Mouse (Mus musculus) stomach, embryonic 14.5 days (tissue): ENCODE measurements around the gene Coro6. TPM values are rescaled to one million over a fixed set of nuclear protein-coding genes. Genes with fewer than 3 reads are reported as not detected.

ENCODE experiments used
- ATAC-seq: fragments of 200-750 bp; cut with Nextera tagmentation; 2 replicates; pipeline ENCODE4 v1.8.0; 2017; ENCODE audit warnings: low read depth, moderate TSS enrichment; ENCODE audit not compliant: insufficient number of reproducible peaks, insufficient read depth, low FRiP score
- H3K27ac ChIP-seq: fragments of 300-500 bp; sonication (generic); 2 replicates; pipeline ENCODE4 v1.5.1; 2014; ENCODE audit warnings: mild to moderate bottlenecking, low read length, moderate library complexity, mixed read lengths
- H3K27me3 ChIP-seq: fragments of 300-500 bp; sonication (generic); 2 replicates; pipeline ENCODE4 v1.6.1; 2014; ENCODE audit warnings: low read length, control low read depth, mixed read lengths; ENCODE audit not compliant: control insufficient read depth, insufficient read depth
- H3K36me3 ChIP-seq: fragments of 300-500 bp; sonication (generic); 2 replicates; pipeline ENCODE4 v1.6.1; 2014; ENCODE audit warnings: mild to moderate bottlenecking, control low read depth, low read length, moderate library complexity, mixed read lengths; ENCODE audit not compliant: control insufficient read depth, insufficient read depth
- H3K4me1 ChIP-seq: fragments of 300-500 bp; sonication (generic); 2 replicates; pipeline ENCODE4 v1.6.1; 2014; ENCODE audit warnings: low read length, control low read depth, mixed read lengths; ENCODE audit not compliant: control insufficient read depth, insufficient read depth
- H3K4me2 ChIP-seq: fragments of 300-500 bp; sonication (generic); replicated peaks from 2 replicates; pipeline ENCODE4 v1.6.1; 2014; ENCODE audit warnings: low read depth, low read length, control low read depth
- H3K4me3 ChIP-seq: fragments of 300-500 bp; sonication (generic); 2 replicates; pipeline ENCODE4 v1.5.1; 2014; ENCODE audit warnings: low read depth, low read length, control low read depth
- H3K9ac ChIP-seq: fragments of 300-500 bp; sonication (generic); replicated peaks from 2 replicates; pipeline ENCODE4 v1.6.1; 2014; ENCODE audit warnings: low read depth, mild to moderate bottlenecking, control low read depth, low read length, moderate library complexity, mixed read lengths
- H3K9me3 ChIP-seq: fragments of 300-500 bp; sonication (generic); 2 replicates; pipeline ENCODE4 v1.6.1; 2016; ENCODE audit warnings: low read depth, low read length, control low read depth; ENCODE audit not compliant: control insufficient read depth
- WGBS: fragments of 180-500 bp; shearing (Covaris S2); extraction: QIAGEN DNeasy Blood & Tissue Kit; methylation state at CpG from one replicate; pipeline ENCODE4 v1.1.7; 2014; 5-methylcytosine and 5-hydroxymethylcytosine counted together
- polyA plus RNA-seq: library from polyadenylated mRNA; unstranded; fragments of >200 nt; fragmentation: Nextera tagmentation; extraction: Ambion mirVana; gene quantifications from 2 replicates; pipeline ENCODE4 v1.2.1, GENCODE M21; 2014

Gene Coro6
- polyA plus RNA-seq, 1 experiment from 2014 or later: 0.09 TPM

DNA sequence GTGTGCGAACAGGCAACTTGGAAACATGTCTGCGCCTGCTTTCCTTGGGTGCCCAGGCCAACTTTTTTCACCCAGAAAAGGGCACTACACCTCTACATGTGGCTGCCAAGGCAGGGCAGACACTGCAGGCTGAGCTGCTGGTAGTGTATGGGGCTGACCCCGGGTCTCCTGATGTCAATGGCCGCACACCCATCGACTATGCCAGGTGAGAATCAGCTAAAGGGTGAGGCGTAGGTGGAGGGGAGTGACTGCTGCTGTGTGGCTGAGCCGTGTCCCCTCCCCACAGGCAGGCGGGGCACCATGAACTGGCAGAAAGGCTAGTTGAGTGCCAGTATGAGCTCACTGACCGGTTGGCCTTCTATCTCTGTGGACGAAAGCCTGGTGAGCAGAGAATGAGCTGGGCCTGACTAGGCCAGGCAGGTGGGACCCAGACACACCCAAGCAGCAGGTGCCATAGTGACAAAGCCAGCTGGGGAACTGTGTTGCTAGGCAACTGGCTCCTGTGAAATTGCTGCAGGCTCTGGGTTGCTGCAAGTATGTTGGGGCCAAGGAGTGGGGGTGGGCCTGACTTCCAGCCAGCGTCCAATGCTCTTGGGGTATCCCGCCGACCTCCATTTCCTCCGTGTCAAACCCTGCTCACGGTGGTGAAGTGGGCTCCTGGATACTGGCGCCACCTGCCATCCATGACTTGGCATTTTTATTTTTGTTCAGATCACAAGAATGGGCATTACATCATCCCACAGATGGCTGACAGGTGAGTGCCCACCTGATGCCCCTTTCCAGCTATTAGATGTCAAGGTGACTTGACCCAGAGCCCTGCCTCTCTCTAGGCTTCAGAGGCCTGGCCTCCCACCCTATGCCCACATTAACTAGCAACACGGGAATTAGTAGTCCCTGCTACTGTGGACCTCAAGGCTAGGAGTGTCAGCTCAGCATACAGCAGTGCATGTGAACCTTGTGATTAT, 38.4 kb downstream of the Coro6 start:
- WGBS: 70% methylated on average over 17 of the region's 17 CpGs
- ATAC-seq: no peak; the same call in 1 of the 2 replicates

DNA sequence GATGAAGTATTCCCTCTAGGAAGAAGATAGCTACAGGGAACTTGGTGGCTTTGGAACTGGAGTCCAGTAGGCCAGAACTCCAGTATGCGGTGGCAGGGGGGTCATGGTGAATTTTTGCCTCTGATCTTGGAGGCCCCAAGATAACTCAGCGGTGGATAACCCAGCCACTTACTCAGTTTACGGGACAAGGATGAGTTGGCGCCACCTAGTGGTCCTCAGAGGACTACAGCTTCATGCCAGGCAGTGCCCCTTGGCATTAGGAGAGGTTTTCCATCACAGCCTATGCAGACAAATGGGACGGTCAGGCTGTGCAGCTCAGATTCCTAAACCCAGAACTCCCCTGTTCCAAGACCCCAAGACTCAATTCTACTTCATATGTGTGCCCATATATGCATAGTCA, 39.2 kb downstream of the Coro6 start:
- H3K36me3 ChIP-seq: peaks cover 56% of the 10 kb centered on the region
- H3K27me3 ChIP-seq: no peaks in the 10 kb centered on the region
- H3K9ac ChIP-seq: no peak overlapping the region
- WGBS: 26% methylated on average over 5 of the region's 5 CpGs
- H3K4me3 ChIP-seq: no peak overlapping the region
- no peak overlapping the region for H3K27ac ChIP-seq
- no peaks in the 10 kb centered on the region for H3K9me3 ChIP-seq
- no peak for ATAC-seq
- H3K4me1 ChIP-seq: peaks cover 12% of the 10 kb centered on the region
- no peak overlapping the region for H3K4me2 ChIP-seq

More for the DNA sequence above, 38.4 kb downstream of the Coro6 start:
- no peak overlapping the region for H3K4me2 ChIP-seq
- no peaks in the 10 kb centered on the region for H3K9me3 ChIP-seq
- no peak overlapping the region for H3K4me3 ChIP-seq
- no peak overlapping the region for H3K9ac ChIP-seq
- H3K36me3 ChIP-seq: peaks cover 50% of the 10 kb centered on the region
- H3K27ac ChIP-seq: no peak overlapping the region
- H3K27me3 ChIP-seq: no peaks in the 10 kb centered on the region
- peaks cover 16% of the 10 kb centered on the region for H3K4me1 ChIP-seq

DNA sequence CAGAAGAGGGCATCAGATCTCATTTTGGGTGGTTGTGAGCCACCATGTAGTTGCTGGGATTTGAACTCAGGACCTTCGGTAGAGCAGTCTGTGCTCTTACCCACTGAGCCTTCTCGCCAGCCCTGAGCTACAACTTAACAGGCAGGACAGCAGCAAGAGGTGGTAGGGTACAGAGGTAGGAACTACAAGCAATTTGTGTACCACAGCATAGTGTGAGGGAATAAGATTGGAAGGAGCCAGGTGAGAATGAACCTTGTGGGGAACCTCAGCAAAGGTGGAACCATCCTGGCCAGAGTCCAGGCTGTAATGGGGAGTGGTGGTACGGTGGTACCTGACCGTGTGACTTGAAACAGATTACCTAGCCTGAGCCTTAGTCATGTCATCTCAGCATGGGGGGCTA, 39.8 kb downstream of the Coro6 start:
- WGBS: 93% methylated on average over 4 of the region's 4 CpGs

DNA sequence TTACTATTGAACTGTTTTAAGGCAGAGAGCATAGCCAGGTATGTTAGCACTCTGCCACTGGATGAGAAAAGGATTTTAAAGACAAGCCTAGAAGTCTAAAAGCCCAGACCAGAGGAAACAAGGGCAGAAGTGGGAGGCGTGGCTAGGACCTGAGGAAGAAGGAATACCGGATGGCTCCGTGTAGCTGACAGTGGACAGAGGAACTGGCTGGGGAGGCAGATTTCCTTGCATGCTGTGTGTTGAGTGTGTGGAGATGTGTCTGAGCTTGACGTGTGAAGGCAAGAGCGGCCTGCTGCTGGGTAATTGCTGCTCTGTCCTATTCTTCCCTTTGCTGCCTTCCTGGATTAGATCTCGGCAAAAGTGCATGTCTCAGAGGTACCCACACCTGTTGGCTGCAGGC, 40.3 kb downstream of the Coro6 start:
- Histone ChIP-seq H3K4me2 (no peak overlapping the region), H3K27ac (no peak overlapping the region), H3K27me3 (no peaks in the 10 kb centered on the region), H3K4me3 (no peak overlapping the region), H3K9me3 (no peaks in the 10 kb centered on the region), H3K36me3 (peaks cover 66% of the 10 kb centered on the region), H3K4me1 (peaks cover 5% of the 10 kb centered on the region), H3K9ac (no peak overlapping the region)
- ATAC-seq: no peak
- 76% methylated on average over 6 of the region's 6 CpGs for WGBS

More for the DNA sequence above, 39.8 kb downstream of the Coro6 start:
- Histone ChIP-seq H3K27me3 (no peaks in the 10 kb centered on the region), H3K4me1 (peaks cover 9% of the 10 kb centered on the region), H3K4me2 (no peak overlapping the region), H3K9ac (no peak overlapping the region), H3K4me3 (no peak overlapping the region), H3K36me3 (peaks cover 62% of the 10 kb centered on the region), H3K27ac (no peak overlapping the region), H3K9me3 (no peaks in the 10 kb centered on the region)
- no peak for ATAC-seq

DNA sequence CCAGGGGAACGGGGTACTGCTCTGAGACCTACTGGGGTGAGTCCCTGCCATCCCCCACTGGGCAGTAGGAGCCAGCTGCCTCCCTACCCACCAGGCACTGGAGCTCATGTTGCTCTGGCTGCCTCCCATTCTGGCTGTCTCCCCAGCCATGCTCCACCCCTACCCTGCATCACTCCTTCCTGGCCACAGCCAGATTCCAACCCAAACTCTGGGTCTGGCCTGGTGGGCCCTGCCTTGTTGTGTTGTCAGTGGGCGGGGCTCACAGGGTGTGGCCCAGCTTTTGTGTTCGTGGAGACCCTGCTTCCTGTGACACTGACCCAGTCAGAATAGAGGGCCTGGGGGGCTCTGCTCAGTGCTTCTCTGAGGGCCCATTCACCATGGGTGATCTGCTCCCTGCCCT, 41.3 kb downstream of the Coro6 start:
- no peaks in the 10 kb centered on the region for H3K27me3 ChIP-seq
- no peak overlapping the region for H3K9ac ChIP-seq
- no peak for ATAC-seq
- no peak overlapping the region for H3K4me3 ChIP-seq
- H3K4me1 ChIP-seq: peaks cover 4% of the 10 kb centered on the region; the same call in 1 of the 2 replicates
- H3K27ac ChIP-seq: no peak overlapping the region
- peaks cover 70% of the 10 kb centered on the region for H3K36me3 ChIP-seq
- no peak overlapping the region for H3K4me2 ChIP-seq
- no peaks in the 10 kb centered on the region for H3K9me3 ChIP-seq
- 62% methylated on average over 3 of the region's 3 CpGs for WGBS

DNA sequence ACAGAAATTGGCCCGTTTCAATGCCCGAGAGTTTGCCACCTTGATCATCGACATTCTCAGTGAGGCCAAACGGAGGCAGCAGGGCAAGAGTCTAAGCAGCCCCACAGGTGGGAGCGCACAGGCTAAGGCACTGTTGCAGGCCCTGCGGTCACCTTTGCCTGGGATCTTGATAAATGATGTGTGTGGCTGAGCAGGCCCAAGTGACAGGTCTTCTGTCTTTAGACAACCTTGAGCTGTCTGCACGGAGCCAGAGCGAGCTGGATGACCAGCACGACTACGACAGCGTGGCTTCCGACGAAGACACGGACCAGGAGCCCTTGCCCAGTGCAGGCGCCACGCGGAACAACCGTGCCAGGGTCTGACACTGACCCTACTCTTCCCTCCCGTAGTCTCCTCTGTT, 42.2 kb downstream of the Coro6 start:
- H3K4me3 ChIP-seq: no peak overlapping the region
- peaks cover 5% of the 10 kb centered on the region; the same call in 1 of the 2 replicates for H3K4me1 ChIP-seq
- peaks cover 67% of the 10 kb centered on the region for H3K36me3 ChIP-seq
- 94% methylated on average over 19 of the region's 19 CpGs for WGBS
- ATAC-seq: no peak
- no peaks in the 10 kb centered on the region for H3K27me3 ChIP-seq
- no peak overlapping the region for H3K9ac ChIP-seq
- H3K27ac ChIP-seq: no peak overlapping the region
- H3K4me2 ChIP-seq: no peak overlapping the region
- no peaks in the 10 kb centered on the region for H3K9me3 ChIP-seq

DNA sequence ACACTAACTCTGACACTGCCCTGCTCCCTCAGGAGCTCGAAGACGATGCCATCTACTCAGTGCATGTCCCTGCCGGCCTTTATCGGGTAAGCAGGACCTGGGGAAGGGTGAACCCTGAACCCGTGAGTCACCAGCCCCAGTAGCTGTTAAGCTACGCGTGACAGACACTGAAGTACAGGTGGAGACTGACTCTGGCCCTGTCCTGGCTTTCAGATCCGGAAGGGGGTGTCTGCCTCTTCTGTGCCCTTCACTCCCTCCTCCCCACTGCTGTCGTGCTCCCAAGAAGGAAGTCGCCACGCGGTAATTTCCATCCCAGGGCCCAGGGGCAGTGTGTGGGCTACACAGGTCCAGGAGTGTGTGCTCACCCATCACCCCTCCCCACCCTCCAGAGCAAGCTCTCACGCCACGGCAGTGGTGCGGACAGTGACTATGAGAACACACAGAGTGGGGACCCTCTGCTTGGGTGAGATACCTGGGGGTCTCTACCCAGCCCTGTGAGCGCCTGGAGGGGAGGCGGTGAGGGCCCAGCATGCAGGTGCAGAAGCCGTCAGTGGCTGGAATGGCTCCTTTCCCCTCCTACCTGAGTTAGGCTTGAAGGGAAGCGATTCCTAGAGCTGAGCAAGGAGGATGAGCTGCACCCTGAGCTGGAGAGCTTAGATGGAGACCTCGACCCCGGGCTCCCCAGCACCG, 43.2 kb downstream of the Coro6 start:
- no peak overlapping the region for H3K4me3 ChIP-seq
- no peaks in the 10 kb centered on the region for H3K9me3 ChIP-seq
- H3K27me3 ChIP-seq: no peaks in the 10 kb centered on the region
- no peak overlapping the region for H3K9ac ChIP-seq
- no peak overlapping the region for H3K4me2 ChIP-seq
- peaks cover 57% of the 10 kb centered on the region for H3K36me3 ChIP-seq
- H3K4me1 ChIP-seq: peaks cover 5% of the 10 kb centered on the region; the same call in 1 of the 2 replicates
- ATAC-seq: no peak
- 87% methylated on average over 22 of the region's 22 CpGs for WGBS
- H3K27ac ChIP-seq: no peak overlapping the region

DNA sequence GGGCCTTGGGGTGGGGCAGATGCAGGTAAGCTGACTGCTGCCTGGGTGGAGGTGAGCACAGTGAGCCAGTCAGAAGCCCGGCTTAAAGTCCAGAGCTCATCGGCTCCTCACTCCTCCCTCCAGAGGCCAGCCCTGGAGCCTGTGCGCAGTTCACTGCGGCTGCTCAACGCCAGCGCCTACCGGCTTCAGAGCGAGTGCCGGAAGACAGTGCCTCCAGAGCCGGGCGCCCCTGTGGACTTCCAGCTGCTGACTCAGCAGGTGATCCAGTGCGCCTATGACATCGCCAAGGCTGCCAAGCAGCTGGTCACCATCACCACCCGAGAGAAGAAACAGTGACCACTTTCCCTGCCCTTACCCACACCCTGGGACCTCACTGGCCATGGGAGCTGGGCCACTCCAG, 44.1 kb downstream of the Coro6 start:
- Histone ChIP-seq H3K27me3 (no peaks in the 10 kb centered on the region), H3K9me3 (no peaks in the 10 kb centered on the region), H3K4me1 (peaks cover 5% of the 10 kb centered on the region; the same call in 1 of the 2 replicates), H3K9ac (no peak overlapping the region), H3K4me3 (no peak overlapping the region), H3K4me2 (no peak overlapping the region), H3K27ac (no peak overlapping the region), H3K36me3 (peaks cover 50% of the 10 kb centered on the region)
- WGBS: 83% methylated on average over 14 of the region's 14 CpGs
- ATAC-seq: no peak
